Mouse (Mus musculus) neural tube, embryonic 14.5 days (tissue): Measurements from ENCODE around the gene Kcnt1. TPM values are rescaled to one million over a fixed set of nuclear protein-coding genes. Genes with fewer than 3 reads are reported as not detected.
A peak's percentile ranks its signal among the peaks of the same experiment; 100 is the strongest.

Experiments
- ATAC-seq: fragments of 200-750 bp; cut with Nextera tagmentation; 2 replicates; pipeline ENCODE4 v1.8.0; 2017; ENCODE audit warnings: low read depth, mild to moderate bottlenecking, moderate TSS enrichment, moderate library complexity
- H3K27ac ChIP-seq: fragments of 300-500 bp; sonication (generic); 2 replicates; pipeline ENCODE4 v1.5.1; 2014; ENCODE audit warnings: low read depth, mild to moderate bottlenecking, control low read depth, low read length, moderate library complexity, mixed read lengths
- H3K27me3 ChIP-seq: fragments of 300-500 bp; sonication (generic); 2 replicates; pipeline ENCODE4 v1.6.1; 2014; ENCODE audit warnings: low read length; ENCODE audit not compliant: control insufficient read depth, insufficient read depth
- H3K36me3 ChIP-seq: fragments of 300-500 bp; sonication (generic); 2 replicates; pipeline ENCODE4 v1.6.1; 2014; ENCODE audit warnings: low read length, mixed read lengths; ENCODE audit not compliant: control insufficient read depth, insufficient read depth
- H3K4me1 ChIP-seq: fragments of 300-500 bp; sonication (generic); 2 replicates; pipeline ENCODE4 v1.6.1; 2014; ENCODE audit warnings: low read length; ENCODE audit not compliant: control insufficient read depth, insufficient read depth
- H3K4me2 ChIP-seq: fragments of 300-500 bp; sonication (generic); 2 replicates; pipeline ENCODE4 v1.6.1; 2014; ENCODE audit warnings: mild to moderate bottlenecking, low read depth, low read length, control low read depth
- H3K4me3 ChIP-seq: fragments of 300-500 bp; sonication (generic); 2 replicates; pipeline ENCODE4 v1.5.1; 2014; ENCODE audit warnings: low read depth, low read length, control low read depth, mixed read lengths
- H3K9ac ChIP-seq: fragments of 300-500 bp; sonication (generic); replicated peaks from 2 replicates; pipeline ENCODE4 v1.6.1; 2014; ENCODE audit warnings: low read depth, mild to moderate bottlenecking, control low read depth, low read length, mixed read lengths
- H3K9me3 ChIP-seq: fragments of 300-500 bp; sonication (generic); 2 replicates; pipeline ENCODE4 v1.6.1; 2016; ENCODE audit warnings: low read length; ENCODE audit not compliant: control insufficient read depth
- WGBS: fragments of 180-500 bp; shearing (Covaris S2); extraction: QIAGEN DNeasy Blood & Tissue Kit; methylation state at CpG from one replicate; pipeline ENCODE4 v1.1.7; 2014; 5-methylcytosine and 5-hydroxymethylcytosine counted together
- polyA plus RNA-seq: library from polyadenylated mRNA; unstranded; fragments of >200 nt; fragmentation: Nextera tagmentation; extraction: Ambion mirVana; gene quantifications from 2 replicates; pipeline ENCODE4 v1.2.1, GENCODE M21; 2014

Gene Kcnt1
- polyA plus RNA-seq, 1 experiment from 2014 or later = 22.9 TPM

- 6% methylated on average over 18 of the region's 18 CpGs for WGBS
- H3K36me3 ChIP-seq = no peaks in the 10 kb centered on the region
- peaks cover 16% of the 10 kb centered on the region; the same call in 1 of the 2 replicates for H3K4me1 ChIP-seq
- H3K9ac ChIP-seq = peak overlapping the region; percentile 26; the same call in 1 of the 2 replicates
- no peak overlapping the region for H3K27ac ChIP-seq
- peak overlapping the region; percentile 98 for H3K4me2 ChIP-seq
- no peaks in the 10 kb centered on the region for H3K9me3 ChIP-seq
- peak overlapping the region; percentile 51 for H3K4me3 ChIP-seq
- no peak for ATAC-seq
- no peaks in the 10 kb centered on the region; the same call in 1 of the 2 replicates for H3K27me3 ChIP-seq
Measured at GRCm38 (mm10) chr2:25864230-25864629, 696 bp downstream of the Kcnt1 start.

GRCm38 (mm10) chr2:25865412-25865811 lies 1.9 kb downstream of the Kcnt1 start:
- H3K9me3 ChIP-seq = no peaks in the 10 kb centered on the region
- H3K36me3 ChIP-seq = no peaks in the 10 kb centered on the region
- no peaks in the 10 kb centered on the region; the same call in 1 of the 2 replicates for H3K27me3 ChIP-seq
- 4% methylated on average over 4 of the region's 4 CpGs for whole genome bisulfite sequencing
- no peak overlapping the region for H3K4me2 ChIP-seq
- H3K27ac ChIP-seq = no peak overlapping the region
- H3K4me3 ChIP-seq = no peak overlapping the region
- H3K4me1 ChIP-seq = peaks cover 16% of the 10 kb centered on the region; the same call in 1 of the 2 replicates
- no peak overlapping the region for H3K9ac ChIP-seq
- peak; percentile 47; the same call in 1 of the 2 replicates for ATAC-seq

GRCm38 (mm10) chr2:25866656-25867055 lies 3.1 kb downstream of the Kcnt1 start:
- H3K4me2 ChIP-seq = no peak overlapping the region
- 69% methylated on average over 5 of the region's 5 CpGs for WGBS

GRCm38 (mm10) chr2:25877250-25877735 lies 13.8 kb downstream of the Kcnt1 start:
- no peaks in the 10 kb centered on the region for H3K4me1 ChIP-seq
- WGBS = 20% methylated on average over 7 of the region's 7 CpGs
- H3K9ac ChIP-seq = peak overlapping the region; percentile 72
- H3K27me3 ChIP-seq = 0 out of 2 replicates have a peak, but pooled peaks cover 2% of the 10 kb centered on the region
- H3K36me3 ChIP-seq = no peaks in the 10 kb centered on the region
- peak overlapping the region; percentile 65 for H3K4me2 ChIP-seq
- H3K4me3 ChIP-seq = peak overlapping the region; percentile 46
- H3K27ac ChIP-seq = no peak overlapping the region
- H3K9me3 ChIP-seq = no peaks in the 10 kb centered on the region
- ATAC-seq = peak; percentile 32

More at GRCm38 (mm10) chr2:25866656-25867055, 3.1 kb downstream of the Kcnt1 start:
- ATAC-seq = no peak
- Histone ChIP-seq H3K9me3 (no peaks in the 10 kb centered on the region), H3K27ac (no peak overlapping the region), H3K27me3 (no peaks in the 10 kb centered on the region; the same call in 1 of the 2 replicates), H3K4me3 (no peak overlapping the region), H3K9ac (no peak overlapping the region), H3K4me1 (peaks cover 16% of the 10 kb centered on the region; the same call in 1 of the 2 replicates), H3K36me3 (no peaks in the 10 kb centered on the region)

GRCm38 (mm10) chr2:25877736-25878268 lies 14.3 kb downstream of the Kcnt1 start:
- 2% methylated on average over 39 of the region's 49 CpGs for WGBS
- Histone ChIP-seq H3K4me2 (peak overlapping the region; percentile 65), H3K27me3 (0 out of 2 replicates have a peak, but pooled peaks cover 2% of the 10 kb centered on the region), H3K9me3 (no peaks in the 10 kb centered on the region), H3K36me3 (no peaks in the 10 kb centered on the region), H3K27ac (no peak overlapping the region), H3K9ac (peak overlapping the region; percentile 72), H3K4me3 (peak overlapping the region; percentile 46), H3K4me1 (no peaks in the 10 kb centered on the region)
- peak; percentile 80 for ATAC-seq

- Histone ChIP-seq H3K36me3 (no peaks in the 10 kb centered on the region), H3K4me1 (no peaks in the 10 kb centered on the region), H3K27me3 (0 out of 2 replicates have a peak, but pooled peaks cover 2% of the 10 kb centered on the region), H3K9ac (peak overlapping the region; percentile 72; the same call in 1 of the 2 replicates), H3K4me3 (peak overlapping the region; percentile 46; the same call in 1 of the 2 replicates), H3K9me3 (no peaks in the 10 kb centered on the region), H3K4me2 (peak overlapping the region; percentile 65), H3K27ac (no peak overlapping the region)
- WGBS = 82% methylated on average over 2 of the region's 2 CpGs
- ATAC-seq = no peak
Measured at GRCm38 (mm10) chr2:25878516-25878915, 15.0 kb downstream of the Kcnt1 start.

GRCm38 (mm10) chr2:25879061-25879460 lies 15.5 kb downstream of the Kcnt1 start:
- H3K9ac ChIP-seq = 0 out of 2 replicates have a peak overlapping the region, but pooled peaks have one; percentile 72
- H3K27ac ChIP-seq = no peak overlapping the region
- H3K9me3 ChIP-seq = no peaks in the 10 kb centered on the region
- H3K36me3 ChIP-seq = no peaks in the 10 kb centered on the region
- no peaks in the 10 kb centered on the region for H3K4me1 ChIP-seq
- WGBS = 85% methylated on average over 4 of the region's 4 CpGs
- H3K4me3 ChIP-seq = no peak overlapping the region
- H3K27me3 ChIP-seq = 0 out of 2 replicates have a peak, but pooled peaks cover 2% of the 10 kb centered on the region
- 0 out of 2 replicates have a peak overlapping the region, but pooled peaks have one; percentile 65 for H3K4me2 ChIP-seq
- no peak for ATAC-seq

GRCm38 (mm10) chr2:25882276-25882675 lies 18.7 kb downstream of the Kcnt1 start:
- 0 out of 2 replicates have a peak, but pooled peaks cover 2% of the 10 kb centered on the region for H3K27me3 ChIP-seq
- H3K36me3 ChIP-seq = no peaks in the 10 kb centered on the region
- H3K9me3 ChIP-seq = no peaks in the 10 kb centered on the region
- no peak overlapping the region for H3K4me2 ChIP-seq
- H3K9ac ChIP-seq = no peak overlapping the region
- H3K27ac ChIP-seq = no peak overlapping the region
- WGBS = 50% methylated on average over 1 of the region's 1 CpGs
- no peaks in the 10 kb centered on the region for H3K4me1 ChIP-seq
- ATAC-seq = no peak
- no peak overlapping the region for H3K4me3 ChIP-seq

- H3K36me3 ChIP-seq = no peaks in the 10 kb centered on the region
- H3K4me1 ChIP-seq = no peaks in the 10 kb centered on the region
- no peaks in the 10 kb centered on the region for H3K9me3 ChIP-seq
- ATAC-seq = no peak
- H3K27me3 ChIP-seq = no peaks in the 10 kb centered on the region
- H3K27ac ChIP-seq = no peak overlapping the region
- WGBS = 78% methylated on average over 3 of the region's 3 CpGs
- H3K4me3 ChIP-seq = no peak overlapping the region
- no peak overlapping the region for H3K4me2 ChIP-seq
- H3K9ac ChIP-seq = no peak overlapping the region
Measured at GRCm38 (mm10) chr2:25884756-25885155, 21.2 kb downstream of the Kcnt1 start.
